Mouse (Mus musculus): ENCODE data around the gene Tapbpl.

Tapbpl gene

GRCm38 (mm10) chr6:125192841-125193240, 38.8 kb downstream of the Tapbpl start:
- no peak for TF ChIP-seq GATA4 (IDR thresholded peaks at IDR 0.05; ENCODE audit: insufficient replicate concordance, low read length)

GRCm38 (mm10) chr6:125192016-125192714, 39.5 kb downstream of the Tapbpl start:
- no peak for TF ChIP-seq GATA4 (IDR thresholded peaks at IDR 0.05; ENCODE audit: insufficient replicate concordance, low read length)

DNA sequence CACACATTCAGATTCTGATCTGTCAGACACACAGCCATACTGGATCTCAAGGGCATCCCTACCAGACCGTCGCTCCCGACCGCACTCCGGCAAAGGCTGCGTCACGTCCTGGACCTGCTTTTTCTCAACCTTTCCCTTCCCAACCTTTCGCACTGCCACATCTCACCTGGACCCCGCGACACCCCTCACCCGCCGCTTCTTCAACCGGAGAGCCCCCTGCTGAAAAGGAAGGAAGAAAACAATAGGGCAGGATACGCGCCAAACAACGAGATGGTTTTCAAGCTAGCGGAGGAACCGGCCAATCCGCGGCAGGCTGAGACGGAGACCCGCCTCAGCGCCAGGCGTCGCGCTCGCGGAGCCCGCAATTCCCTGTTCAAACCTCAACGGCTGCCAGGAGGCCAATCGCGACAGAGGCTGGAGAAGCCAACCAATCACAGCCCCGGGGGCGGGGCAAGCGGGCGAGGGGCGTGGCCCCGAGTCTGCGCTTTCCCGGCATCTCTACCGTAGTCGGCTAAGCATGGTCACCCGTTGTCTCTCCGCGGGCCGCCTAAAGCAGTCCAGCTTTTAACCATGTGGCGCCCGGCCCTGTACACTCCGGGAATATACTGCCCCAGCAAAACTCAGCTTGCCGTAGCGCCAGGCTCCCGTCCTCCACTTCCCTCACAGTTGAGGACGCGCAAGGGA, 40.2 kb downstream of the Tapbpl start, which contains the start of the genes Ncapd2 and Mrpl51:
Gene Ncapd2 (minus strand): TSS at position 370 of the 684 bp plus-strand sequence.
Gene Mrpl51 (plus strand): TSS at position 470 of the 684 bp plus-strand sequence.
- no peak for TF ChIP-seq GATA4 (IDR thresholded peaks at IDR 0.05; ENCODE audit: insufficient replicate concordance, low read length)

DNA sequence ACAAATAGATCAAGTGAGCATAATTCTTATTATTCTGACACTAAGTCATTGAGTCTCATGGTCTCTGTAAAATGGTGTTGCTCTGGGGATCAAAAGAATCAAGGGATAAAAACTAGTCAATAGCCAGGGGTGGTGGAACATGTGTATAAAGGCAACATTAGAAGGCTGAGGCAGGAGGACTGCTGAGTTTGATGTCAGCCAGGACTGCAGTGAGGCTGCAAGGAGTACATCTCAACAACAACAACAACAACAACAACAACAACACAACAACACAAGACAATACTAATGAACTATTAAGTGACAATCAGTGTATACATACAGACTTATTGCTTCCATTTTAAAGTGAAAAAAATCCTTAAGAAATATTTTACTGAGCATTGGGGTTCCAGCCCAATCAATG, 40.8 kb downstream of the Tapbpl start:
- TF ChIP-seq GATA4 (IDR thresholded peaks at IDR 0.05; ENCODE audit: insufficient replicate concordance, low read length): no peak

DNA sequence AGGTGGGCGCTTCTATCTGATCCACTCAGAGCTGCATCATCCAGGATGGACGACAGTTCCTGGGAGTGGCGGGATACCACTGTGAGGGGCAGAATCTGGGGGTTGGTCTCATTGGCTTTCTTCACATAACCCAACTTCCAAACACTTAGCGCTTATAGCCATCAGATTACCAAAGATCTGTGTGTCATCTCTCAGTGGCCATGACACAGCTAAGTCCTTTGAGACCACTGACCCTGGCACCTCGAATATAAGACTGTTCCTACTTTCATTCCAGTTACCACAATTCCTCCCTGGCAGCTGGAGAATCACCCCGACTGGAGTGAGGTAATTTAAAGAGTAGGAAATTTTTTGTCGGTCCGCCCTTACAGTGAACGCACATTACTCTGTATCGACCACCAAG, 45.5 kb downstream of the Tapbpl start:
- no peak for TF ChIP-seq GATA4 (IDR thresholded peaks at IDR 0.05; ENCODE audit: insufficient replicate concordance, low read length)

GRCm38 (mm10) chr6:125182133-125182532, 49.5 kb downstream of the Tapbpl start:
- no peak for TF ChIP-seq GATA4 (IDR thresholded peaks at IDR 0.05; ENCODE audit: insufficient replicate concordance, low read length)

- no peak for TF ChIP-seq GATA4 (IDR thresholded peaks at IDR 0.05; ENCODE audit: insufficient replicate concordance, low read length)
Measured at GRCm38 (mm10) chr6:125179601-125180000, 52.1 kb downstream of the Tapbpl start.

- no peak for TF ChIP-seq GATA4 (IDR thresholded peaks at IDR 0.05; ENCODE audit: insufficient replicate concordance, low read length)
Measured at GRCm38 (mm10) chr6:125175469-125175868, 56.2 kb downstream of the Tapbpl start.
